Comparison of ENCODE assay signal across 8 mouse cellular contexts in genomic region chr2:84744126-84744525, GRCm38 (mm10). TPM values are rescaled to one million over a fixed set of nuclear protein-coding genes. Genes with fewer than 3 reads are reported as not detected.
DNase-seq lines count a peak whose midpoint lies in the region; ATAC-seq and TF ChIP-seq lines count a peak whose summit lies in the region.

No protein-coding gene starts in this region.

- peak overlapping the region; percentile 86 for H3K4me3 ChIP-seq in embryonic facial prominence, embryonic 13.5 days
- H3K4me3 ChIP-seq in intestine, postnatal 0 days (ENCODE audit: low read depth, low read length) = peak overlapping the region; percentile 79
- peak overlapping the region; percentile 84 for H3K4me3 ChIP-seq in midbrain, postnatal 0 days (ENCODE audit: low read depth, low read length)

- peak overlapping the region; percentile 92 for H3K4me2 ChIP-seq in embryonic facial prominence, embryonic 13.5 days
- H3K4me2 ChIP-seq in intestine, postnatal 0 days (replicated peaks; ENCODE audit: low read depth) = peak overlapping the region; percentile 92
- peak overlapping the region; percentile 84 for H3K4me2 ChIP-seq in midbrain, postnatal 0 days (ENCODE audit: low read depth, low read length, poor library complexity, severe bottlenecking)

- H3K9me3 ChIP-seq in embryonic facial prominence, embryonic 13.5 days = no peaks in the 10 kb centered on the region
- no peaks in the 10 kb centered on the region for H3K9me3 ChIP-seq in intestine, postnatal 0 days (ENCODE audit: control insufficient read depth)
- no peaks in the 10 kb centered on the region for H3K9me3 ChIP-seq in midbrain, postnatal 0 days (ENCODE audit: low read length)

- no peak for ATAC-seq in embryonic facial prominence, embryonic 13.5 days (ENCODE audit: insufficient number of reproducible peaks, insufficient read depth, low FRiP score, low TSS enrichment, low read depth)
- peak; percentile 45 for ATAC-seq in intestine, postnatal 0 days
- ATAC-seq in midbrain, postnatal 0 days (ENCODE audit: low FRiP score) = peak; percentile 21; the same call in 1 of the 2 replicates

- peaks cover 41% of the 10 kb centered on the region for H3K4me1 ChIP-seq in embryonic facial prominence, embryonic 13.5 days
- H3K4me1 ChIP-seq in intestine, postnatal 0 days (replicated peaks; ENCODE audit: control insufficient read depth, insufficient read depth, low read length) = peaks cover 12% of the 10 kb centered on the region
- peaks cover 10% of the 10 kb centered on the region for H3K4me1 ChIP-seq in midbrain, postnatal 0 days (ENCODE audit: insufficient read depth, low read length)

- H3K27me3 ChIP-seq in embryonic facial prominence, embryonic 13.5 days = no peaks in the 10 kb centered on the region
- H3K27me3 ChIP-seq in intestine, postnatal 0 days (replicated peaks; ENCODE audit: control insufficient read depth, insufficient read depth, low read length) = no peaks in the 10 kb centered on the region
- H3K27me3 ChIP-seq in midbrain, postnatal 0 days (ENCODE audit: insufficient read depth, low read length) = no peaks in the 10 kb centered on the region

- peaks cover 18% of the 10 kb centered on the region for H3K36me3 ChIP-seq in embryonic facial prominence, embryonic 13.5 days
- H3K36me3 ChIP-seq in intestine, postnatal 0 days (ENCODE audit: control insufficient read depth, insufficient read depth) = no peaks in the 10 kb centered on the region
- no peaks in the 10 kb centered on the region for H3K36me3 ChIP-seq in midbrain, postnatal 0 days (ENCODE audit: insufficient read depth, low read length)

- H3K9ac ChIP-seq in embryonic facial prominence, embryonic 13.5 days = peak overlapping the region; percentile 67
- 0 out of 2 replicates have a peak overlapping the region, but pooled peaks have one; percentile 17 for H3K9ac ChIP-seq in intestine, postnatal 0 days (ENCODE audit: low read depth, low read length)
- peak overlapping the region; percentile 56 for H3K9ac ChIP-seq in midbrain, postnatal 0 days (replicated peaks; ENCODE audit: low read length, poor library complexity, severe bottlenecking)

- H3K27ac ChIP-seq in embryonic facial prominence, embryonic 13.5 days = peak overlapping the region; percentile 99
- peak overlapping the region; percentile 28; the same call in 1 of the 2 replicates for H3K27ac ChIP-seq in intestine, postnatal 0 days (ENCODE audit: low read depth, low read length)
- peak overlapping the region; percentile 68; the same call in 1 of the 2 replicates for H3K27ac ChIP-seq in midbrain, postnatal 0 days (ENCODE audit: low read depth, low read length)

- DNase-seq in kidney, postnatal 10 days = peak; percentile 55
- no peak for DNase-seq in kidney, adult 18-20 months
- no peak for DNase-seq in midbrain, postnatal 0 days (ENCODE audit: low spot score)
- DNase-seq in urinary bladder, postnatal 4 days (ENCODE audit: low spot score in 2 of 2) = no peak
- DNase-seq in spleen, postnatal 36 days (ENCODE audit: low spot score in 2 of 2) = no peak
- DNase-seq in left cerebral cortex, adult 9 months (ENCODE audit: low spot score in 2 of 2) = no peak

- no peak for TF ChIP-seq CTCF in intestine, postnatal 0 days (IDR thresholded peaks at IDR 0.05; ENCODE audit: low read depth)
- no peak for TF ChIP-seq CTCF in midbrain, postnatal 0 days (IDR thresholded peaks at IDR 0.05)

- under 1% methylated on average over 10 of the region's 10 CpGs for WGBS in embryonic facial prominence, embryonic 13.5 days
- 2% methylated on average over 10 of the region's 10 CpGs for WGBS in intestine, postnatal 0 days
- 2% methylated on average over 10 of the region's 10 CpGs for WGBS in midbrain, postnatal 0 days

RNA-seq across cellular contexts. Expression of gene Gm19426, which starts 0.7 kb away (rescaled TPM):
- 8.6 and 9.6 TPM in 2 replicates for polyA plus RNA-seq in embryonic facial prominence, embryonic 13.5 days (2015; fragmentation: Nextera tagmentation; extraction: Ambion mirVana)
- polyA plus RNA-seq in intestine, postnatal 0 days (2015; fragmentation: Nextera tagmentation; extraction: Ambion mirVana) = 2.2 and 2.5 TPM in 2 replicates
- total RNA-seq in midbrain, postnatal 0 days (2014; rRNA removed) = 0.88 and 1.1 TPM in 2 replicates
- polyA plus RNA-seq in midbrain, postnatal 0 days (2015; fragmentation: Nextera tagmentation; extraction: Ambion mirVana) = 2.1 and 2.4 TPM in 2 replicates

RNA-seq across cellular contexts. Expression of gene Ypel4, which starts 10.3 kb away (rescaled TPM):
- 9.8 and 12.1 TPM in 2 replicates for polyA plus RNA-seq in embryonic facial prominence, embryonic 13.5 days (2015; fragmentation: Nextera tagmentation; extraction: Ambion mirVana)
- polyA plus RNA-seq in intestine, postnatal 0 days (2015; fragmentation: Nextera tagmentation; extraction: Ambion mirVana) = 1.8 and 1.9 TPM in 2 replicates
- total RNA-seq in midbrain, postnatal 0 days (2014; rRNA removed) = 12.9 and 15.0 TPM in 2 replicates
- 14.3 and 14.7 TPM in 2 replicates for polyA plus RNA-seq in midbrain, postnatal 0 days (2015; fragmentation: Nextera tagmentation; extraction: Ambion mirVana)

RNA-seq across cellular contexts. Expression of gene Clp1, which starts 17.0 kb away (rescaled TPM):
- 32.7 and 39.0 TPM in 2 replicates for polyA plus RNA-seq in embryonic facial prominence, embryonic 13.5 days (2015; fragmentation: Nextera tagmentation; extraction: Ambion mirVana)
- polyA plus RNA-seq in intestine, postnatal 0 days (2015; fragmentation: Nextera tagmentation; extraction: Ambion mirVana) = 18.1 and 21.8 TPM in 2 replicates
- 12.6 TPM in 2 replicates for total RNA-seq in midbrain, postnatal 0 days (2014; rRNA removed)
- 12.5 and 13.4 TPM in 2 replicates for polyA plus RNA-seq in midbrain, postnatal 0 days (2015; fragmentation: Nextera tagmentation; extraction: Ambion mirVana)

RNA-seq across cellular contexts. Expression of gene Zdhhc5, which starts 29.1 kb away (rescaled TPM):
- polyA plus RNA-seq in embryonic facial prominence, embryonic 13.5 days (2015; fragmentation: Nextera tagmentation; extraction: Ambion mirVana) = 25.2 and 29.6 TPM in 2 replicates
- polyA plus RNA-seq in intestine, postnatal 0 days (2015; fragmentation: Nextera tagmentation; extraction: Ambion mirVana) = 27.6 and 28.4 TPM in 2 replicates
- 39.0 and 39.4 TPM in 2 replicates for total RNA-seq in midbrain, postnatal 0 days (2014; rRNA removed)
- polyA plus RNA-seq in midbrain, postnatal 0 days (2015; fragmentation: Nextera tagmentation; extraction: Ambion mirVana) = 14.5 and 17.9 TPM in 2 replicates

RNA-seq across cellular contexts. Expression of gene Serping1, which starts 31.1 kb away (rescaled TPM):
- polyA plus RNA-seq in embryonic facial prominence, embryonic 13.5 days (2015; fragmentation: Nextera tagmentation; extraction: Ambion mirVana) = 26.0 and 31.3 TPM in 2 replicates
- 49.4 and 50.7 TPM in 2 replicates for polyA plus RNA-seq in intestine, postnatal 0 days (2015; fragmentation: Nextera tagmentation; extraction: Ambion mirVana)
- total RNA-seq in midbrain, postnatal 0 days (2014; rRNA removed) = 19.9 and 20.9 TPM in 2 replicates
- polyA plus RNA-seq in midbrain, postnatal 0 days (2015; fragmentation: Nextera tagmentation; extraction: Ambion mirVana) = 30.6 and 31.9 TPM in 2 replicates

Comparison
In these comparisons a context has a peak if more than half of its experiments do, and no peak if none do; other contexts are left out.
1. H3K27ac ChIP-seq: peak in every context shown above with its lines; median percentile 99 in embryonic facial prominence, embryonic 13.5 days; 68 in midbrain, postnatal 0 days; 28 in intestine, postnatal 0 days.
2. H3K9ac ChIP-seq: peak in every context shown above with its lines; median percentile 67 in embryonic facial prominence, embryonic 13.5 days; 56 in midbrain, postnatal 0 days; 17 in intestine, postnatal 0 days.